Mouse (Mus musculus) embryonic facial prominence, embryonic 12.5 days (tissue): ENCODE data around the gene Txndc12. TPM values are rescaled to one million over a fixed set of nuclear protein-coding genes. Genes with fewer than 3 reads are reported as not detected.

Experiments
- ATAC-seq: fragments of 200-750 bp; cut with Nextera tagmentation; 2 replicates; pipeline ENCODE4 v1.8.0; 2017; ENCODE audit not compliant: insufficient number of reproducible peaks, insufficient read depth, low FRiP score, low TSS enrichment
- H3K27ac ChIP-seq: fragments of 300-500 bp; sonication (generic); 2 replicates; pipeline ENCODE4 v1.5.1; 2016; ENCODE audit warnings: mild to moderate bottlenecking
- H3K27me3 ChIP-seq: fragments of 300-500 bp; sonication (generic); 2 replicates; pipeline ENCODE4 v1.6.1; 2016; ENCODE audit warnings: mild to moderate bottlenecking, moderate library complexity
- H3K36me3 ChIP-seq: fragments of 300-500 bp; sonication (generic); 2 replicates; pipeline ENCODE4 v1.6.1; 2016; ENCODE audit warnings: mild to moderate bottlenecking
- H3K4me1 ChIP-seq: fragments of 300-500 bp; sonication (generic); 2 replicates; pipeline ENCODE4 v1.6.1; 2016
- H3K4me2 ChIP-seq: fragments of 300-500 bp; sonication (generic); replicated peaks from 2 replicates; pipeline ENCODE4 v1.6.1; 2016; ENCODE audit warnings: mild to moderate bottlenecking, moderate library complexity
- H3K4me3 ChIP-seq: fragments of 300-500 bp; sonication (generic); 2 replicates; pipeline ENCODE4 v1.5.1; 2016; ENCODE audit warnings: mild to moderate bottlenecking
- H3K9ac ChIP-seq: fragments of 300-500 bp; sonication (generic); 2 replicates; pipeline ENCODE4 v1.6.1; 2016; ENCODE audit warnings: mild to moderate bottlenecking, moderate library complexity
- H3K9me3 ChIP-seq: fragments of 300-500 bp; sonication (generic); 2 replicates; pipeline ENCODE4 v1.6.1; 2016; ENCODE audit warnings: mild to moderate bottlenecking, moderate library complexity
- WGBS: fragments of 180-500 bp; shearing (Covaris S2); methylation state at CpG from one replicate; pipeline ENCODE4 v1.1.7; 2016; 5-methylcytosine and 5-hydroxymethylcytosine counted together
- polyA plus RNA-seq: library from polyadenylated mRNA; unstranded; fragments of >200 nt; fragmentation: Nextera tagmentation; extraction: Ambion mirVana; gene quantifications from 2 replicates; pipeline ENCODE4 v1.2.1, GENCODE M21; 2016

Txndc12 gene
- polyA plus RNA-seq, 1 experiment from 2014 or later, result 118 TPM

DNA sequence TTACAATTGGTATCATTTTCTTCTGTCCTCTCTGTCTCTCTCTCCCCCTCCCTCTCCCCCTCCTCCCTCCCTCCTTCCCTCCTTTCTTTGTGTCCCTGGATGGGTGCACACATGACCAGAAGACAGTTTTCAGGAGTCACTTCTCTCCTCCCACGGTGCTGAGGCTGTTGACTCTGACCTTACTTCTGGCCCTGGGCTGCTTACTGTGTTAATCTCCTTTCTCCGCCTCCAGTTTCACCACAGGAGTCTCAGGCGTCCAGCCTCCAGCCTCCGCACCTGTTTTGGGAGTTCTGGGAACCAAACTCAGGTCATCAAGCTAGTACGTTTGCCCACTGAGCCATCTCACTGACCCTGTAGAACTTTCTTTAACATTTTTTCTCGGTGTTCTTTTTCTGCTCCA, 69.7 kb downstream of the Txndc12 start:
- no peaks in the 10 kb centered on the region for H3K9me3 ChIP-seq
- H3K4me3 ChIP-seq, result no peak overlapping the region
- H3K4me2 ChIP-seq, result no peak overlapping the region
- ATAC-seq, result no peak
- H3K4me1 ChIP-seq, result no peaks in the 10 kb centered on the region
- WGBS, result 54% methylated on average over 6 of the region's 6 CpGs
- no peak overlapping the region for H3K9ac ChIP-seq
- H3K27ac ChIP-seq, result no peak overlapping the region
- H3K27me3 ChIP-seq, result no peaks in the 10 kb centered on the region
- H3K36me3 ChIP-seq, result no peaks in the 10 kb centered on the region

GRCm38 (mm10) chr4:108904790-108905189, 70.4 kb downstream of the Txndc12 start:
- Histone ChIP-seq H3K27me3 (no peaks in the 10 kb centered on the region), H3K9me3 (no peaks in the 10 kb centered on the region), H3K4me3 (no peak overlapping the region), H3K4me1 (no peaks in the 10 kb centered on the region), H3K36me3 (no peaks in the 10 kb centered on the region), H3K9ac (no peak overlapping the region), H3K27ac (no peak overlapping the region), H3K4me2 (no peak overlapping the region)
- ATAC-seq, result no peak
- WGBS, result 86% methylated on average over 10 of the region's 10 CpGs

DNA sequence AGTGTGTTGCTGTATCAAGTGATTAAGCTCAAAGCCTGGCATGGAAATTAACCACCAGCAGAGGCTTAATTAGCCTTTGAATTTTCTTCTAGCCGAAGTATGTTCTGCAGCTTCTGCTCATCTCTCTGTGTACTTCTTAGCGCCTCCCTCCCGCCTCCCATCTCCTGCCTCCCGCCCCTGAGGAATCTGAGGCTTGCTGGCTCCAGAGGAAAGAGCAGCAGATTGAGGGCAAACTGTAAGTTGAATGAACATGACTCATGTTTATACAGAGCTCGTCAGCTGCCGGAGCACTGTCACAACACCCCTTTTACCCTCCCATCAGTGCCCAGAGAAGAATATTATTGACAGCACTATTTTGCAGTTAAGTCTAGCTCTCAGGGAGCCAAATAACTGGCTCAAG, 71.5 kb downstream of the Txndc12 start:
- Histone ChIP-seq H3K4me3 (no peak overlapping the region), H3K27ac (no peak overlapping the region), H3K9me3 (no peaks in the 10 kb centered on the region), H3K36me3 (no peaks in the 10 kb centered on the region), H3K9ac (no peak overlapping the region), H3K4me2 (no peak overlapping the region), H3K27me3 (no peaks in the 10 kb centered on the region), H3K4me1 (no peaks in the 10 kb centered on the region)
- WGBS, result 25% methylated on average over 6 of the region's 6 CpGs
- no peak for ATAC-seq

GRCm38 (mm10) chr4:108907475-108907874, 73.1 kb downstream of the Txndc12 start:
- Histone ChIP-seq H3K27ac (no peak overlapping the region), H3K4me2 (no peak overlapping the region), H3K36me3 (no peaks in the 10 kb centered on the region), H3K4me1 (no peaks in the 10 kb centered on the region), H3K27me3 (no peaks in the 10 kb centered on the region), H3K4me3 (no peak overlapping the region), H3K9me3 (no peaks in the 10 kb centered on the region), H3K9ac (no peak overlapping the region)
- ATAC-seq, result no peak

DNA sequence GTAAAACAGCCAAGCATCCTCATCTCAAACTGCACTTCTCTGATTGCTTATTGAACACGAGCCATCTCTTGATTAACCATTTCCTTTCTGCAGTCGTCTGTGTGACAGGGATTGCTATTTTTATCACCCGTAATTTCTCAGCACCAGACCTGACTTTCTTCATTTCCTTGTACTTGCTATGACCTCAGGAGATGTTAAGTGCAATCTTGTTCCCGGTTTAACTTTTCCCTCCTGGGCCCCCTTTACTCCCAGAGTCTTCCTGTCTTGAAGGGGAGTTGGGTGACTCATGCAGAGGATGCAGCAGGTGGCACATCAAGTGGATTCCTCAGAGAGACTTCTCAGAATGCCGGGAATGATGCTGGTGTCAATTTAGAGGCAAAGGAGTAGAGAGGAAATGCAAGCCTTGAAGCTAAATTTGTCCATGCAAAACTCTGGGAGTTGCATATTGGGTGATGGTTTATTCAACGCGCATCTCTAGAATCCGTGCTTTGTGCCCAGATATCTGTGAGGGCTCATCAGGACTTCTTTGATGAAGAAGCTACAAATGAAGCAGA, 75.5 kb downstream of the Txndc12 start:
- no peak overlapping the region for H3K27ac ChIP-seq
- no peak for ATAC-seq
- H3K4me1 ChIP-seq, result 0 out of 2 replicates have a peak, but pooled peaks cover 5% of the 10 kb centered on the region
- no peak overlapping the region for H3K9ac ChIP-seq
- H3K9me3 ChIP-seq, result no peaks in the 10 kb centered on the region
- H3K4me3 ChIP-seq, result no peak overlapping the region
- no peak overlapping the region for H3K4me2 ChIP-seq
- H3K36me3 ChIP-seq, result no peaks in the 10 kb centered on the region
- 65% methylated on average over 8 of the region's 8 CpGs for WGBS
- no peaks in the 10 kb centered on the region for H3K27me3 ChIP-seq

Other genes starting within 250 kb of the Txndc12 start
- 30.2 and 34.4 TPM in 2 replicates for gene Cc2d1b, start 214.7 kb upstream of the Txndc12 start, polyA plus RNA-seq
- 2.5 and 3.0 TPM in 2 replicates for gene 3110021N24Rik, start 115.0 kb upstream of the Txndc12 start, polyA plus RNA-seq
- gene Zfyve9, start 53.8 kb upstream of the Txndc12 start, polyA plus RNA-seq, result 6.3 and 6.6 TPM in 2 replicates
- gene Btf3l4, start 987 bp upstream of the Txndc12 start, polyA plus RNA-seq, result 208 and 229 TPM in 2 replicates
- gene Kti12, start 13.2 kb downstream of the Txndc12 start, polyA plus RNA-seq, result 49.7 and 52.3 TPM in 2 replicates
- gene A730015C16Rik, start 14.0 kb downstream of the Txndc12 start, polyA plus RNA-seq, result 1.9 and 2.5 TPM in 2 replicates
- 25.8 TPM in 2 replicates for gene Rab3b, start 44.5 kb downstream of the Txndc12 start, polyA plus RNA-seq
- 96.2 and 98.5 TPM in 2 replicates for gene Nrd1, start 166.1 kb downstream of the Txndc12 start, polyA plus RNA-seq